Mouse (Mus musculus): ENCODE measurements around the gene Smad9. TPM values are rescaled to one million over a fixed set of nuclear protein-coding genes. Genes with fewer than 3 reads are reported as not detected.

Gene Smad9
- polyA plus RNA-seq, 1 experiment from 2014 or later, result 0.26 TPM

DNA sequence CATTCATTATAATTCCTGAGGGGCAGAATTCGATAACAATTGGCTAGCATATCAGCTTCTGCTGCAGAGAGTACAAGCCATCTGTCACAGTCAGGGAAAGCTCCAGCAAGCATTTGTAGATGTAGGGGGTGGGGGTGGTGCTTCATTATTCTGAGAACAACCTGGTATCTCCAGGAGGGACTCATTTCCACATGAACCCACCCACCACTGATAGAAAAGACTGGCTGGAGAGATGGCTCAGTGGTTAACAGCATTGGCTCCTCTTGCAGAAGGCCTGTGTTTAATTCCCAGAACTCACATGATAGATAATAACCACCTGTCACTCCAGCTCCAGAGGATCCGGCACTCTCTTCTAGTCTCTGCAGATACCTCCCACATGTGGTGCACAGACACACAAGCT, 80.0 kb downstream of the Smad9 start:
- H3K27ac ChIP-seq, result no peak overlapping the region
- 74% methylated on average over 2 of the region's 2 CpGs for WGBS
- H3K27me3 ChIP-seq (ENCODE audit: low read depth, poor library complexity, severe bottlenecking), result no peaks in the 10 kb centered on the region
- no peaks in the 10 kb centered on the region for H3K9me3 ChIP-seq (replicated peaks)
- H3K36me3 ChIP-seq, result no peaks in the 10 kb centered on the region
- no peaks in the 10 kb centered on the region for H3K4me1 ChIP-seq
- H3K4me3 ChIP-seq, result no peak overlapping the region
- DNase-seq (ENCODE audit: low spot score), result no peak

Other genes with a start within 250 kb of the Smad9 start
- 94.4 and 106 TPM in 2 replicates for gene Supt20, start 62.8 kb upstream of the Smad9 start, polyA plus RNA-seq (2016; fragmentation: Nextera tagmentation; extraction: Ambion mirVana)
- 1.1 and 1.5 TPM in 2 replicates for gene Gm21958, start 41.2 kb upstream of the Smad9 start, polyA plus RNA-seq (2016; fragmentation: Nextera tagmentation; extraction: Ambion mirVana)
- gene Exosc8, start 20.2 kb upstream of the Smad9 start, polyA plus RNA-seq (2016; fragmentation: Nextera tagmentation; extraction: Ambion mirVana), result 183 and 200 TPM in 2 replicates
- 39.8 and 42.0 TPM in 2 replicates for gene Alg5, start 20.0 kb upstream of the Smad9 start, polyA plus RNA-seq (2016; fragmentation: Nextera tagmentation; extraction: Ambion mirVana)
- gene Rfxap, start 52.2 kb downstream of the Smad9 start, polyA plus RNA-seq (2016; fragmentation: Nextera tagmentation; extraction: Ambion mirVana), result 35.0 and 35.4 TPM in 2 replicates
- gene Sertm1, start 160.3 kb downstream of the Smad9 start, polyA plus RNA-seq (2016; fragmentation: Nextera tagmentation; extraction: Ambion mirVana), result not detected in 2 replicates

Data from limb, embryonic 10.5 days (tissue).